Mouse (Mus musculus) heart, adult 8-10 months (tissue): ENCODE data around the gene Osbpl9. TPM values are rescaled to one million over a fixed set of nuclear protein-coding genes. Genes with fewer than 3 reads are reported as not detected.

Source experiments
- DNase-seq: peaks from one replicate; pipeline ENCODE4 v3.0.0; 2022; ENCODE audit warnings: low spot score
- total RNA-seq, 4 experiments: library from RNA; stranded (reverse); gene quantifications; 2 replicates each; pipeline ENCODE4 v1.2.4; 2022

The Osbpl9 gene
- total RNA-seq, 4 experiments from 2014 or later = 85.9 to 105 (median 95.9) TPM

- DNase-seq = no peak
Observed at GRCm38 (mm10) chr4:109134955-109135354, 67.1 kb downstream of the Osbpl9 start.

- no peak for DNase-seq
Observed at GRCm38 (mm10) chr4:109131256-109131872, 70.7 kb downstream of the Osbpl9 start.

GRCm38 (mm10) chr4:109128971-109129370 lies 73.1 kb downstream of the Osbpl9 start:
- DNase-seq = no peak

- DNase-seq = no peak
Observed at GRCm38 (mm10) chr4:109128017-109128416, 74.1 kb downstream of the Osbpl9 start.

GRCm38 (mm10) chr4:109126834-109127564 lies 75.1 kb downstream of the Osbpl9 start:
- no peak for DNase-seq

GRCm38 (mm10) chr4:109125746-109126425 lies 76.2 kb downstream of the Osbpl9 start:
- no peak for DNase-seq

- peak; percentile 56 for DNase-seq
Observed at GRCm38 (mm10) chr4:109122830-109123555, 79.1 kb downstream of the Osbpl9 start.

- no peak for DNase-seq
Observed at GRCm38 (mm10) chr4:109120735-109121134, 81.3 kb downstream of the Osbpl9 start.

GRCm38 (mm10) chr4:109119641-109120125 lies 82.4 kb downstream of the Osbpl9 start:
- DNase-seq = no peak

GRCm38 (mm10) chr4:109118327-109118659 lies 83.8 kb downstream of the Osbpl9 start:
- no peak for DNase-seq

- DNase-seq = peak; percentile 89
Observed at GRCm38 (mm10) chr4:109117596-109118326, 84.3 kb downstream of the Osbpl9 start.

GRCm38 (mm10) chr4:109116938-109117337 lies 85.1 kb downstream of the Osbpl9 start:
- no peak for DNase-seq

GRCm38 (mm10) chr4:109116494-109116893 lies 85.6 kb downstream of the Osbpl9 start:
- DNase-seq = peak; percentile 79

- DNase-seq = no peak
Observed at GRCm38 (mm10) chr4:109115742-109116141, 86.3 kb downstream of the Osbpl9 start.

GRCm38 (mm10) chr4:109114308-109114707 lies 87.8 kb downstream of the Osbpl9 start:
- no peak for DNase-seq

- no peak for DNase-seq
Observed at GRCm38 (mm10) chr4:109112915-109113505, 89.1 kb downstream of the Osbpl9 start.

- no peak for DNase-seq
Observed at GRCm38 (mm10) chr4:109110978-109111377, 91.1 kb downstream of the Osbpl9 start.

- DNase-seq = no peak
Observed at GRCm38 (mm10) chr4:109109686-109110085, 92.4 kb downstream of the Osbpl9 start.

- no peak for DNase-seq
Observed at GRCm38 (mm10) chr4:109109012-109109411, 93.1 kb downstream of the Osbpl9 start.

- DNase-seq = no peak
Observed at GRCm38 (mm10) chr4:109106594-109106993, 95.5 kb downstream of the Osbpl9 start.

GRCm38 (mm10) chr4:109106034-109106433 lies 96.0 kb downstream of the Osbpl9 start:
- DNase-seq = peak; percentile 48
